Mouse (Mus musculus): Measurements from ENCODE around the gene Krba1.

Krba1 gene

GRCm38 (mm10) chr6:48448527-48448926 lies 53.1 kb downstream of the Krba1 start:
- CTCF ChIA-PET: no interaction called here

- CTCF ChIA-PET: no interaction called here
Observed at GRCm38 (mm10) chr6:48452151-48452550, 56.8 kb downstream of the Krba1 start.

GRCm38 (mm10) chr6:48452771-48453170 lies 57.4 kb downstream of the Krba1 start:
- CTCF ChIA-PET: no interaction called here

- CTCF ChIA-PET: no interaction called here
Observed at GRCm38 (mm10) chr6:48464966-48465679, 69.7 kb downstream of the Krba1 start.

- CTCF ChIA-PET: no interaction called here
Observed at GRCm38 (mm10) chr6:48466715-48467114, 71.3 kb downstream of the Krba1 start.

- CTCF ChIA-PET: no interaction called here
Observed at GRCm38 (mm10) chr6:48467490-48467889, 72.1 kb downstream of the Krba1 start.

Data from spleen, embryonic (tissue).